Mouse (Mus musculus): ENCODE measurements around the gene Ctdsp1.

The Ctdsp1 gene

DNA sequence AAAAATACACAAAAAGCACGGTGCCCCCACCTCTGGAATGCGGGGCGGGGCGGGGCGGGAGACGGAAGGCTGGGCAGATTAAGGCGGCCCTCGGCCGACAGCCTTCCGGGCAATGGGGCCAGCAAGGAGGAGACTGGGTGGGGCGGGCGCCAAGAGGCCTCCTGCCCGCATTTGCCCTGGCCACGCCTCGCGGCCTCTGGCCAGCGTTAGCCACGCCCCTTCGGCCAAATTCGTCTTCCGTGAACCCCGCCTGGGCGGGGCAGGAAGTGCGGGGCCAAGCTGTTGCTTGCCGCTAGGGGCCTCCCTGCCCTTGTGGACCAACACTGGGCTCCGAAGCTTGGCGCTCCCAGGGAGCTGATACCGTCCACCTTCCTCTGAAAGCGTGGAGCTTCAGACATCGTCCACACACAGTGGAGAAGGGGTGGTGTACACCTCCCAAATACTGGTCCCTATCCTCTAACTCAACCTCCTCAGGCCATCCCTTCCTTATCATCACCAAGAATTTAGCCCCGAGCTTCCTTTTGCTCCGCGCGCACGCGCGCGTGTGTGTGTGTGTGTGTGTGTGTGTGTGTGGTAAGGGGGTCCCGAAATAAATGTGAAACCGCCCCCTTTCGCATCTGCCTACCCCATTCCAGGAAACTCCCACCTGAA lies 6.1 kb downstream of the Ctdsp1 start:
- H3K27me3 ChIP-seq (ENCODE audit: control insufficient read depth, insufficient read depth, low read length, poor library complexity, severe bottlenecking) = no peaks in the 10 kb centered on the region
- peaks cover 4% of the 10 kb centered on the region; the same call in 1 of the 2 replicates for H3K36me3 ChIP-seq (ENCODE audit: control insufficient read depth, insufficient read depth, low read length, poor library complexity, severe bottlenecking)
- DNase-seq (ENCODE audit: low read depth, low spot score) = peak; percentile 94

DNA sequence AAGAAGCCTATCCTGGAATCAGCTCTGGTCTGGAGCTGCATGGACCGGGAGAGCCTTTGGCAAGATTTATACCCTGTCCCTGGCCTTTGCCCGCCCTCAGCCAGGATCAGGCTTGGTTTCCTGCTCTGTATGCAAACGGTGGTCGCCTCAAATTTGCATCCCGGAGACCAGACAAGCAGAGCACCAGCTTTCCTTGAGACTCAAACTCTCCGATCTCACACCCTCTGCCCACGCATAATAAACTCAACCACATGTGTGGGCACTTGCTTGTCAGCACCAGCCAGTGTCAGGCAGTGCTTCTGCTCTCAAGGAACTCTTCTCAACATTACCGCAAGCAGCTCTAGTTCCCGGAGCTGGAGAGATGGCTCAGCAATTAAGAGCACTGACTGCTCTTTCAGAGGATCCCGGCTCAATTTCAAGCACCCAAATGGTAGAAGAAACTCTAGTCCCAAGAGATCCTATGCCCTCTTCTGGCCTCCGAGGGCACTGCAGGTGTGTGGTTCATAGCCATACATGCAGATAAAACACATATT lies 6.7 kb downstream of the Ctdsp1 start:
- Histone ChIP-seq H3K27me3 (ENCODE audit: control insufficient read depth, insufficient read depth, low read length, poor library complexity, severe bottlenecking) (no peaks in the 10 kb centered on the region), H3K36me3 (ENCODE audit: control insufficient read depth, insufficient read depth, low read length, poor library complexity, severe bottlenecking) (peaks cover 4% of the 10 kb centered on the region; the same call in 1 of the 2 replicates)
- peak; percentile 89 for DNase-seq (ENCODE audit: low read depth, low spot score)

DNA sequence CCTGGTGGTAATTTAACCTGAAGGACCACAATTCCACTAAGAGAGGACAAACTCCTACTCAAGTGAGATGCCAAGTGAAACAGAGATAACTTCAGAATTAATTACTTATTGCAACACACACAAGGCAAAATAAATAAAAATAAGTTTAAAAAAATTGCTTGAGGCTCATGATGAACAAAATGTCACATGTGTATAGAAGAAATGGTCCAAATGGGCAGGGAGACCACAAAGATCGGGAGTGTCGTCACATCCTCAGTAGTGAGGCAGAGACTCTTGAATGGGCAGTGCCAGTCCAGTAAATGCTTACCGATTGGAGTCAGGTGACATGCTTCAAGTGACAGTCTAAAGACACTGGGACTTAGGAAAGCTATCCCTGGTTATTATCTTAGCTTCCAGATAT lies 9.2 kb downstream of the Ctdsp1 start:
- no peak for DNase-seq (ENCODE audit: low read depth, low spot score)
- no peaks in the 10 kb centered on the region for H3K27me3 ChIP-seq (ENCODE audit: control insufficient read depth, insufficient read depth, low read length, poor library complexity, severe bottlenecking)

DNA sequence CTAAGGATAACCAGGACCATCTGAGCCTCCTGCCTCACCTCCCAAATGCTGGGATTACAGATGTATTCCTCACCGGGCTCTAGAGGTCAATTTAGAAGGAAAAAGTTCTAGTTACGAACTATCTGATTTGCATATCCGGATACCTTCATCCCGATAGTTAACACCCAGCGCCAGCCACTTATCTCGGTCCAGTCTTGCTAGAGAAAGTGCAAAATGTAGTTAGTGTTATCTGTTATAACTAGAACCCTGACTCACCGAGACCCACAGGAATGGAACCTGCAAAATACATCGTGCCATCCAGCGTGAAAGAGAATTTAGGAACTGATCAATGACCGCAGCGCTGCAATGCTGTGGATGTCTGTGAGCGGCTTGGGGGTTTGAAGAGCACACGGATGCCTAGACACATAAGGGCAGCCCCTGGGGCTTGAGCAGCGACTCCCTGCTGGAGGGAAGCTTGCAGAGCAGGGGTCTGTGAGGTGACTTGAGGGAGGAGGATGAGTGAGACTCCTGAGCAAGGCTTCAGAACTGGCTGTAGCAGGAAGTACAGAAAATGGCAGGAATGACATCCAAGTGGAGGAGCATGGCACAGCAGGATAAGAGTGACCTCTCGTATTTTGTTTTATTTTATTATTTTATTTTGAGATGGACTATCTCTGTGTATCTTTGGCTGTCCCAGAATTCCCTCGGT lies 9.8 kb downstream of the Ctdsp1 start:
- Histone ChIP-seq H3K27me3 (ENCODE audit: control insufficient read depth, insufficient read depth, low read length, poor library complexity, severe bottlenecking) (no peaks in the 10 kb centered on the region), H3K36me3 (ENCODE audit: control insufficient read depth, insufficient read depth, low read length, poor library complexity, severe bottlenecking) (no peaks in the 10 kb centered on the region)
- DNase-seq (ENCODE audit: low read depth, low spot score) = no peak

More for the DNA sequence above, 9.2 kb downstream of the Ctdsp1 start:
- no peaks in the 10 kb centered on the region for H3K36me3 ChIP-seq (ENCODE audit: control insufficient read depth, insufficient read depth, low read length, poor library complexity, severe bottlenecking)

DNA sequence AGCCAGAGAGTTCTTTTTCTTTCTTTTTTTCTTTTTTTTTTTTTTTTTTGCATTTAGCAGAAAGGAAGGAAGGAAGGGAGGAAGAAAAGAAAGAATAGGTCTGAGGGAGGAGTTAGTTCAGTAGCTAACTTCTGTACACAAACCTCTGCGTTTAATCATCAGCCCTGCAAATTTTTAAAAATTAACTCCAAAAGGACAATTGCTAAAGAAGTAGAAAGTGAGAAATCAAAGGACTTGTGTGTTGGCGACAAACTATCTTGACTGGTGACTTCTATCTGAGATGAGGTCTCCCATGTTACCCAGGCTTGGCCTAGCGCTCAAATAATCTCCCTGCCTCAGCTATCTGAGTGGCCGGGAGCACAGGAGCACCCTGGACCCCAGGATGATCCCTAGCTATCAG lies 12.9 kb downstream of the Ctdsp1 start:
- no peaks in the 10 kb centered on the region for H3K36me3 ChIP-seq (ENCODE audit: control insufficient read depth, insufficient read depth, low read length, poor library complexity, severe bottlenecking)
- H3K27me3 ChIP-seq (ENCODE audit: control insufficient read depth, insufficient read depth, low read length, poor library complexity, severe bottlenecking) = no peaks in the 10 kb centered on the region
- no peak for DNase-seq (ENCODE audit: low read depth, low spot score)

DNA sequence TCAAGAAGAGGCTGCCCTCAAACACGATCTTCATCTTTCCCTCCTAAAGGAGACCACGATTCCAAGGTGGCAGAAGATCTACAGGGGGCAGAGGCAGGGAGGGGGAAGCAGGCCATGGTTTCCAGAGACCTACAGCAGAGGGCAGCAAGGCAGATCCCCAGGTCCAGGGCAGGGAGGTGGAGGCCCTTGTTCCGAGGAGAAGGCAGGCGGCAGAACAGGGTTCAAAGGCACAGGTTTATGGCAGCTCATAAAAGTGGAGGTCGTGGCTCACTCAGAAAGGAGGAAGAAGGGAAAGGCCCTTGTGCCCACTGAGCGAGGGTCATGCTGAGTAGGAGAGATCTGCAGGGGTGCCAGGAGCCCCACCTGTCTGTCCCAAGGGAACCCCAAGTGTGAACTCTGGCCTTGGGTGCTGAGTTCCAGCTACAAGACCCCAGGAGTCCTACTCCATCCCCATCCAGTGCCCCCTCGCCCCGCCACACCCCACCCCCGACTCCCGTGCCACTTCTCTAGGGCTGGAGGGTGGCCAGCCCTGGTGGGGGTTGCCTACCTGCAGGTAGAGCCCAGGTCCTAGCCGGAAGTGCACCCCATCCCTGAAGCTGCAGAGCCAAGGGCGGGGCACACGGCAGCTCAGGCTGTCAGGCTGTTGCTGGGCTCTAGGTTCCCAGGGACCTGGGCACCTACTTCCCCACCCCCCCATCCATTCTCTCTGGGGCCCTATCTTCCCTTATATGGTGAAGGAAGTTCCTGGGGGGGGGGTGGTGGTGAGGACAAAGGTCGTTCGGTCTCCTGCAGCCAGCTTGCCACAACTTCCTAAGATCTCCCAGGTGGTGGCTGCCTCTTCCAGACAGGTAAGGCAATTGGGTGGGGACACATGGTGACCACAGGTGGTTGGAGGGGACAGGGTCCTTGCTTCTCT lies 17.5 kb downstream of the Ctdsp1 start, which contains the start of gene Vil1:
Vil1 (plus strand) TSS at position 788 of the 916 bp plus-strand sequence.
- no peaks in the 10 kb centered on the region for H3K36me3 ChIP-seq (ENCODE audit: control insufficient read depth, insufficient read depth, low read length, poor library complexity, severe bottlenecking)
- DNase-seq (ENCODE audit: low read depth, low spot score) = no peak
- no peaks in the 10 kb centered on the region for H3K27me3 ChIP-seq (ENCODE audit: control insufficient read depth, insufficient read depth, low read length, poor library complexity, severe bottlenecking)

DNA sequence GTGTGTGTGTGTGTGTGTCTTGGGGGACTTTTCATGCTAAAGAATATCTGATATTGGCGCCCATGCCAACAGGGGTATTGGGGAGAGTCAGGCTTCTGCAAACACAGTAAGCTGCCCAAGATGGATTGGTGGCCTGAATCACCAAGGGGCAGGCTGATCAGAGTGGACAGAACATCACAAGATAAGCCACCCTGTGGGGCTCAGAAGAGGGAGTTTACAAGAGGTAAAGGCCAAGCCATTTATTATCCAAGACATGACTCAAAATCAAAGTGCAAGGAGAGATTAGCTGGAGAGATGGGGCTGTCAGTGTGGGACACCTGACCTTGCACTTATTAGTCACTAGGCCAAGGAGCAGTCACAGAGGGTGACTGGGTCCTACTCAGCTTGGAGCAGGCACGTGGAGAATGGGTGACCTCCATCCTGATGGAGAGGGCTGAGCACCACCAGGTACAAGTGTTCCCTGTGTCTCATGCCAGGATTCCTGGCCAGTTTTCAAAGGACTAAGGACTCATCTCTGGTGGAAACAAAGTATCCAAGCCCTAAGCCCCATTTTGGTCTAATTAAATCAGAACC lies 20.5 kb downstream of the Ctdsp1 start:
- no peak for DNase-seq (ENCODE audit: low read depth, low spot score)
- Histone ChIP-seq H3K27me3 (ENCODE audit: control insufficient read depth, insufficient read depth, low read length, poor library complexity, severe bottlenecking) (no peaks in the 10 kb centered on the region), H3K36me3 (ENCODE audit: control insufficient read depth, insufficient read depth, low read length, poor library complexity, severe bottlenecking) (no peaks in the 10 kb centered on the region)

DNA sequence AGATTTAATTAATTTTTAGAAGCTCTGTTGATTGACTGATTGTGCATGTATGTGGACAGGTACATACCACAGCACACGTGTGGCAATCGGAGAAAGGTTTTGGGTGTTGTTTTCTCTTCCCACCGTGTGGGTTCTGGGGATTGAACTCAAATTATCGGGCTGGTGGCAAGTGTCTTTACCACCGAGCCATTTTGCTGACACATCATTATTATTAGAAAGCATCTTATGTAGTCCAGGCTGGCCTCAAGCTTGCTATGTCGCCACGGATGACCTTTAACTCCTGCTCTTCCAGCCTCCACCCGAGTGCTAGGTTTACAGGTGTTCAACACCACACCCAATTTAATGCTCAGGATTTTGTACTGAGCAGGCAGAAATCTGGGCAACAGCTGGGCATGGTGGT lies 21.4 kb downstream of the Ctdsp1 start:
- no peak for DNase-seq (ENCODE audit: low read depth, low spot score)
- no peaks in the 10 kb centered on the region for H3K36me3 ChIP-seq (ENCODE audit: control insufficient read depth, insufficient read depth, low read length, poor library complexity, severe bottlenecking)
- H3K27me3 ChIP-seq (ENCODE audit: control insufficient read depth, insufficient read depth, low read length, poor library complexity, severe bottlenecking) = no peaks in the 10 kb centered on the region

DNA sequence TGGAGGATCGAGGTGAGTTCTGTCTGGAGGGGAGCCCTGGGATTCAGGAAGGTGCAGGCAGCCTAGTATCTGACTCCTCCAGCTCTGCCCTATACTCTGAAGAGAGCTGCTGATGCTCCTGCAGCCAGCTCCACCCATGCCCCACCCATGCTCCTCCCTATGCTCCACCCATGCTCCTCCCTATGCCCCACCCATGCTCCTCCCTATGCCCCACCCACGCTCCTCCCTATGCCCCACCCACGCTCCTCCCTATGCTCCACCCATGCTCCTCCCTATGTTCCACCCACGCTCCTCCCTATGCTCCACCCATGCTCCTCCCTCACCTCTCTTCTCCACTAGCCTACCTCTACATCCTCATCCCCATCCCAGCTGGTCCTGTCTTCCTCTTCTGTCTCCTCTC lies 23.8 kb downstream of the Ctdsp1 start:
- Histone ChIP-seq H3K36me3 (ENCODE audit: control insufficient read depth, insufficient read depth, low read length, poor library complexity, severe bottlenecking) (no peaks in the 10 kb centered on the region), H3K27me3 (ENCODE audit: control insufficient read depth, insufficient read depth, low read length, poor library complexity, severe bottlenecking) (no peaks in the 10 kb centered on the region)
- peak; percentile 48 for DNase-seq (ENCODE audit: low read depth, low spot score)

DNA sequence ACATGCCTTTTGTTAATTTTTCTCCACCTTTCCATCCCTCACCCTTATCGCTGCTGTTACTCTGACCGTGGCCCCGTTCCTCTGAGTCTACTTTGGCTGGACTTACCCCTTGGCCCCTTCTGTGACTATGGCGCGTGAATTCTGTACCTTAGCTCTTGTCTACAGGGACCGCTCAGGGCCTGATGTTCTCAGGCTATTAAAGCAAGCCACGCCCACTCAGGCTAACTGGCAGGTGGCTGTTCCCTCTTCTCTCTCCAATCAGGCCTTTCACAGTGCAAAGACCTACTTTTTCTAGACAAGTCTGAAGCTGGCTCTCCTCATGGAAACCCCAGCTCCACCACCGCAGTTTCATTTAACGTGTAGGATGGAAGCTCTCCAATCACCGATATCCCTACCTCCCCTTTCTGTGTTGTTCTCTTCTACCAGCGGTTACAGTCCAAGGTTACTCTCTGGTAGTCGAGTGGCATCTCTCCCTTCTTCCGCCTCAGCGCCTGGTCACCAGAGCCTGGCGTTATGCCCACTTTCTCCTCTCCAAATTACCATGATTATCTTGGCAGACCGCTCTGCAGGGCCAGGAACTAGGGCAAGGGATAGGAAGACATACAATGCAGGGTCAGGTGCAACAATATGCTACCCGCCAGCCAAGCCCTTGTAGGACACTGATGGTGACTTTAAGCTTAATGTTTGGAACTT lies 27.6 kb downstream of the Ctdsp1 start:
- Histone ChIP-seq H3K36me3 (ENCODE audit: control insufficient read depth, insufficient read depth, low read length, poor library complexity, severe bottlenecking) (no peaks in the 10 kb centered on the region), H3K27me3 (ENCODE audit: control insufficient read depth, insufficient read depth, low read length, poor library complexity, severe bottlenecking) (no peaks in the 10 kb centered on the region)
- no peak for DNase-seq (ENCODE audit: low read depth, low spot score)

DNA sequence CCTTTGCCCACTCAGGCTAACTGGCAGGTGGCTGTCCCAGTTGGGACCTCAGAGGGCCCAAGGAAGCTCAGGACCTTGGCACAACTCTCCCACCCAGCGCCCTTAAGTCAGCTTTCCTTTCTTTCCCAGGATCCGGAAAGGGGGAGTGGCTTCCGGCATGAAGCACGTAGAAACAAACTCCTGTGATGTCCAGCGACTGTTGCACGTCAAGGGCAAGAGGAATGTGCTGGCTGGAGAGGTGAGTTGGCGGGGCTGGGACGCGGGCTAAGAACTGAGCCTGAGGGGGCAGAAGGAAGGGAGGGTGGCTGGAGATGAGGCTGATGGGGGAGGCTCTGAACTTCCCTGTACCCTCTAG lies 28.1 kb downstream of the Ctdsp1 start:
- no peaks in the 10 kb centered on the region for H3K27me3 ChIP-seq (ENCODE audit: control insufficient read depth, insufficient read depth, low read length, poor library complexity, severe bottlenecking)
- no peak for DNase-seq (ENCODE audit: low read depth, low spot score)
- H3K36me3 ChIP-seq (ENCODE audit: control insufficient read depth, insufficient read depth, low read length, poor library complexity, severe bottlenecking) = no peaks in the 10 kb centered on the region

DNA sequence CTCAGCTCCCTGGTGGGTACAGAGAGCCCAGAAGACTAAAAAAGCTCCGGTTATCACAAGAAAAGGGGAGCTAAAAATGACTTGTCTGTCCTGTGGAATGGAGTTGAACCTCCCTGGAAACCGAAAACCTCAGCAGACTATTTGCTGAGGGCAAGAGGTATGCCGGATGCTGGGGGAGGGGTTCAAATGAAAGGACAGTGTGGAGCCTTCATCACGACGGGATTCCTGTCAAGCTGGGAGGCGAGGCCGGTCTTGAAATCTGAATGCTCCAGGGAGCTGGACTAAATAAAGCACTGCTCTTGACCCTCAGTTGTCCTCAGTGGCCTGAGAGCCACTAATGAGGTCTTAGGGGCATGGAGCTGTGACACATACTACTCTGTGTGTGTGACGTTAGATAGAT lies 31.8 kb downstream of the Ctdsp1 start:
- H3K27me3 ChIP-seq (ENCODE audit: control insufficient read depth, insufficient read depth, low read length, poor library complexity, severe bottlenecking) = no peaks in the 10 kb centered on the region
- no peaks in the 10 kb centered on the region for H3K36me3 ChIP-seq (ENCODE audit: control insufficient read depth, insufficient read depth, low read length, poor library complexity, severe bottlenecking)
- DNase-seq (ENCODE audit: low read depth, low spot score) = no peak

DNA sequence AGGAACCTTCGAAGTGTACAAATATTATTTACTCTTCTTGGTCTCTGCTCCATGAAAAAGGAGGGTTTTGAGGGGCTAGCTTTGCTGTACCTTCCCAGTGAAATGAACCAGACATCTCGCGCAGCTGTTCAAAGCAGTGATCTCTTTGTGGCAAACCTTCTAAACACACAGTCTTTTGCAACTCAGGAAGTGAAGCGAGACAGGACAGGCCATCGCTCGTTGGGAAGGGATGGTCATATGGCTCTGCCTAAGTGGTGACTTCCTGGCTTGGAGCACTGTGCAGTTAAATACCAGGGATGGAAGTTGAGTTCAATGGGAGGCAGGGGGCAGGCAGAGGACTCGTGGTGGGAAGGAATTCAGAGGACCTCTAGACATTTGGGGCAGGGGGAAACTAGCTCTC lies 34.5 kb downstream of the Ctdsp1 start:
- Histone ChIP-seq H3K36me3 (ENCODE audit: control insufficient read depth, insufficient read depth, low read length, poor library complexity, severe bottlenecking) (no peaks in the 10 kb centered on the region), H3K27me3 (ENCODE audit: control insufficient read depth, insufficient read depth, low read length, poor library complexity, severe bottlenecking) (no peaks in the 10 kb centered on the region)
- DNase-seq (ENCODE audit: low read depth, low spot score) = no peak

DNA sequence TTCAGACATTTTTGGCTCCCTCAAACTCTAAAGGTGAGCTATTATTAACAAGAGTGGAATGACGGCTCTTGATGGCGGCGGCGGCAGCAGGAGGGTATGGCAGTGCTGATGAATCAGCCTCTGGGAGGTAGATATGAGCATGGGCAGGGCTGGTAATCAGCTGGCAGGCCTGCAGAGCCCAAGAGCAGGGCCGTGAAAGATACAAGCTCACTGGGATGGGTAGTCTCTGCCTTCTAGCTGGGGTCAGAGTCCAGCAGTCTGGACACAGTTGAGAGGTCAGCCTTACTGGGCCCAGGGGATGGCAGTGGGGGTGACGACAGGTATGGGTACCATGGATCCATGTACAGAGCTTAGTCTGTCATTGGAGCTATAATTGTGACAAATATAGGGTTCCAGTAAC lies 41.9 kb downstream of the Ctdsp1 start:
- Histone ChIP-seq H3K27me3 (ENCODE audit: control insufficient read depth, insufficient read depth, low read length, poor library complexity, severe bottlenecking) (no peaks in the 10 kb centered on the region), H3K36me3 (ENCODE audit: control insufficient read depth, insufficient read depth, low read length, poor library complexity, severe bottlenecking) (no peaks in the 10 kb centered on the region)
- DNase-seq (ENCODE audit: low read depth, low spot score) = no peak

All from splenic B cell, adult 2 months (primary cell).